20 mouse cellular contexts compared by ENCODE assay signal in genomic region chr12:39604723-39605122, GRCm38 (mm10).
A peak's percentile ranks its signal among the peaks of the same experiment; 100 is the strongest.
DNase-seq lines count a peak whose midpoint lies in the region; ATAC-seq and TF ChIP-seq lines count a peak whose summit lies in the region.
"Had no signal": no experiment of that assay in that cellular context is flagged by ENCODE, and none has a peak within 500 bp of the region (broad histone marks: within the 10 kb centered on the region; RNA-seq: fewer than 3 reads in every experiment).

No protein-coding gene starts in this region.

- peak; percentile 86; the same call in 1 of the 2 replicates for ATAC-seq in forebrain, postnatal 0 days
- no peak for ATAC-seq in forebrain, embryonic 14.5 days
- no peak for ATAC-seq in erythroid progenitor cell, adult 5-6 weeks (replicated peaks; ENCODE audit: low FRiP score, poor library complexity, severe bottlenecking)
- ATAC-seq: forebrain, embryonic 13.5 days; forebrain, embryonic 16.5 days had no signal

- H3K27ac ChIP-seq in forebrain, postnatal 0 days (ENCODE audit: low read depth, low read length) = no peak overlapping the region
- no peak overlapping the region for H3K27ac ChIP-seq in forebrain, embryonic 14.5 days (ENCODE audit: low read depth, low read length)
- H3K27ac ChIP-seq: embryonic facial prominence, embryonic 13.5 days; embryonic facial prominence, embryonic 15.5 days; forebrain, embryonic 13.5 days had no signal

- no peak for TF ChIP-seq POLR2A in brain, embryonic 14.5 days (IDR thresholded peaks at IDR 0.05; ENCODE audit: borderline replicate concordance, extremely low read depth, insufficient read depth, insufficient read length, poor library complexity, severe bottlenecking)

- H3K27me3 ChIP-seq in forebrain, postnatal 0 days (ENCODE audit: insufficient read depth, low read length) = no peaks in the 10 kb centered on the region
- no peaks in the 10 kb centered on the region for H3K27me3 ChIP-seq in forebrain, embryonic 14.5 days (replicated peaks; ENCODE audit: control insufficient read depth, insufficient read depth, low read length)
- H3K27me3 ChIP-seq: embryonic facial prominence, embryonic 13.5 days; embryonic facial prominence, embryonic 15.5 days; forebrain, embryonic 13.5 days had no signal

- H3K9me3 ChIP-seq in forebrain, postnatal 0 days (ENCODE audit: low read length) = no peaks in the 10 kb centered on the region
- no peaks in the 10 kb centered on the region for H3K9me3 ChIP-seq in forebrain, embryonic 14.5 days (replicated peaks; ENCODE audit: control insufficient read depth, low read length)
- H3K9me3 ChIP-seq: embryonic facial prominence, embryonic 13.5 days; embryonic facial prominence, embryonic 15.5 days; forebrain, embryonic 13.5 days had no signal

- H3K4me1 ChIP-seq in forebrain, postnatal 0 days (ENCODE audit: insufficient read depth) = no peaks in the 10 kb centered on the region
- no peaks in the 10 kb centered on the region for H3K4me1 ChIP-seq in forebrain, embryonic 14.5 days (ENCODE audit: control insufficient read depth, insufficient read depth, low read length)
- H3K4me1 ChIP-seq: embryonic facial prominence, embryonic 13.5 days; embryonic facial prominence, embryonic 15.5 days; forebrain, embryonic 13.5 days had no signal

- H3K9ac ChIP-seq in forebrain, postnatal 0 days = no peak overlapping the region
- H3K9ac ChIP-seq in forebrain, embryonic 14.5 days (ENCODE audit: low read length) = no peak overlapping the region
- H3K9ac ChIP-seq: embryonic facial prominence, embryonic 13.5 days; embryonic facial prominence, embryonic 15.5 days; forebrain, embryonic 13.5 days had no signal

- no peak for DNase-seq in forebrain, postnatal 0 days
- no peak for DNase-seq in forebrain, embryonic 14.5 days (ENCODE audit: low spot score)
- peak; percentile 82 for DNase-seq in A20 (ENCODE audit: low read depth, low spot score)
- peak; percentile 8 for DNase-seq in brain, embryonic 14.5 days (ENCODE audit: low read depth)
- DNase-seq: adrenal gland, adult 2 months; adrenal gland, postnatal 10 days; adrenal gland, postnatal 25 days; cerebellum, adult 11 months; cerebellum, adult 18-20 months; cerebellum, adult 8-10 months; cerebellum, adult 9-11 months; cerebellum, postnatal 14 days; cerebellum, postnatal 36 days; embryo, embryonic 11 days had no signal

- H3K4me3 ChIP-seq in forebrain, postnatal 0 days (ENCODE audit: low read depth, low read length) = no peak overlapping the region
- no peak overlapping the region for H3K4me3 ChIP-seq in forebrain, embryonic 14.5 days (ENCODE audit: low read depth, low read length)
- H3K4me3 ChIP-seq: embryonic facial prominence, embryonic 13.5 days; embryonic facial prominence, embryonic 15.5 days; erythroblast, embryonic 14.5 days; forebrain, embryonic 13.5 days had no signal

- no peak overlapping the region for H3K4me2 ChIP-seq in forebrain, postnatal 0 days (ENCODE audit: low read depth)
- H3K4me2 ChIP-seq in forebrain, embryonic 14.5 days (ENCODE audit: low read length) = no peak overlapping the region
- H3K4me2 ChIP-seq: embryonic facial prominence, embryonic 13.5 days; embryonic facial prominence, embryonic 15.5 days; forebrain, embryonic 13.5 days had no signal

- WGBS in forebrain, postnatal 0 days = 77% methylated on average over 4 of the region's 4 CpGs
- WGBS in forebrain, embryonic 14.5 days = 84% methylated on average over 4 of the region's 4 CpGs

- TF ChIP-seq CTCF in forebrain, postnatal 0 days (IDR thresholded peaks at IDR 0.05; ENCODE audit: low read depth) = no peak
- no peak for TF ChIP-seq CTCF in brain, embryonic 14.5 days (IDR thresholded peaks at IDR 0.05; ENCODE audit: borderline replicate concordance, extremely low read depth, insufficient read depth, insufficient read length)

- H3K36me3 ChIP-seq in forebrain, postnatal 0 days (ENCODE audit: insufficient read depth) = no peaks in the 10 kb centered on the region
- H3K36me3 ChIP-seq in forebrain, embryonic 14.5 days (ENCODE audit: control insufficient read depth, insufficient read depth, low read length) = no peaks in the 10 kb centered on the region
- H3K36me3 ChIP-seq: embryonic facial prominence, embryonic 13.5 days; embryonic facial prominence, embryonic 15.5 days had no signal

Comparison
In these comparisons a context has a peak if more than half of its experiments do, and no peak if none do; other contexts are left out.
1. DNase-seq: peak in A20 (single experiment) and brain, embryonic 14.5 days (single experiment); none in forebrain, postnatal 0 days (single experiment) and forebrain, embryonic 14.5 days (single experiment).